Mouse (Mus musculus): ENCODE results near the gene E130308A19Rik. TPM values are rescaled to one million over a fixed set of nuclear protein-coding genes. Genes with fewer than 3 reads are reported as not detected.

E130308A19Rik gene
- total and polyA plus RNA-seq, 3 experiments = 2.4 to 3.4 (median 3.1) TPM

DNA sequence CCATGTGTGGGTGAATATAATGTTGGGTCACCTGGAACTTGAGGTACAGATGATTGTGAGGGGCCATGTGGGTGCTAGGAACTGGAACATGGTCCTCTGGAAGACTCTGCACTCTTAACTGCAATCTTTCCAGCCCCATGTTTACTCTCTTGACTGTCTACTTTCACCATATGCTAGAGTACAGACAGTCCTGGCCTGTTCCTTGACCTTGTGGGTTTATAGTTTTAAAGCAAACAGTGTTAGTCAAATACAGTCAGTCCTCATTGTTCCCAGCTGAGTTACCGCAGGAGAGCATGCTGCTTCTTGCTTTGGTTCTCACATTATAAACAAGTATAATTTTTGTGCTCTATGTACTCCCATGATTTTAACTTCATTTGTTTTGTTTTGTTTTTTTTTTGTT, 36.2 kb downstream of the E130308A19Rik start:
- H3K4me1 ChIP-seq (ENCODE audit: control insufficient read depth in 1 of 2, insufficient read depth in 2 of 2) = no peaks in the 10 kb centered on the region
- in situ Hi-C loops (cut with MboI; ENCODE audit: low pct_ligation_motif_present, low pct_unique_long_range_greater_than_20kb, low sequenced_read_pairs) (no loop called here), dilution Hi-C loops (cut with MboI; ENCODE audit: extremely low pct_ligation_motif_present, extremely low pct_unique_long_range_greater_than_20kb, low sequenced_read_pairs) (no loop called here)
- no peaks in the 10 kb centered on the region for H3K36me3 ChIP-seq (replicated peaks in 1 of 2; ENCODE audit: control insufficient read depth in 1 of 2, insufficient read depth in 1 of 2, low read length in 1 of 2)
- no peak overlapping the region for H3K9ac ChIP-seq (ENCODE audit: insufficient read depth, low read depth)
- H3K4me2 ChIP-seq (ENCODE audit: insufficient read depth, low read depth, poor library complexity, severe bottlenecking) = no peak overlapping the region
- no peak overlapping the region for H3K27ac ChIP-seq (ENCODE audit: insufficient read depth, low read depth)
- no peak for DNase-seq (ENCODE audit: extremely low read depth)
- TF ChIP-seq MAX (IDR thresholded peaks at IDR 0.05; ENCODE audit: low read length) = no peak
- TF ChIP-seq JUN (IDR thresholded peaks at IDR 0.05; ENCODE audit: insufficient read depth, low read depth, low read length) = no peak
- H3K27me3 ChIP-seq (replicated peaks) = no peaks in the 10 kb centered on the region
- H3K9me3 ChIP-seq (replicated peaks; ENCODE audit: low read length) = no peaks in the 10 kb centered on the region
- H3K4me3 ChIP-seq (replicated peaks in 1 of 3; ENCODE audit: low read depth in 2 of 3, low read length in 2 of 3, poor library complexity in 1 of 3) = no peak overlapping the region
- H3K79me2 ChIP-seq (replicated peaks; ENCODE audit: control insufficient read depth, extremely low read depth, insufficient read depth, poor library complexity, severe bottlenecking) = no peaks in the 10 kb centered on the region

DNA sequence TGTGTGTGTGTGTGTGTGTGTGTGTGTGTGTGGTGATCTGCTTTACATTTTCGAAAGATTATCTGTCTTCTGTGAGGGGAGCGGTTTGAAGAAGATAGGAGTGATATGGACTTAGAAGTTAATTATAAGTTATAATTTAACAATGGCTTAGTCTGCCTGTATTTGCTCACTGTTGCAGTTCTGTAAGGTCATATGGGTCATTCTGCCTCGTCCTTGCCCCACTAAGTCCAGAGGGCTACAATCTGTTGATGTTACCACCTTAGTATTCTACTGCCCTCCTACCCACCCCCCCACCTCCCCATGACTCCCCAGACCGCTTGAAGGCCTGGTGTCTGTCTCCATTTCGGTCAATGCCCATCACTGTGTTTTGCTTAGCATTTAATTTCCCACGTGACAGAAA, 37.4 kb downstream of the E130308A19Rik start:
- Histone ChIP-seq H3K4me3 (replicated peaks in 1 of 3; ENCODE audit: low read depth in 2 of 3, low read length in 2 of 3, poor library complexity in 1 of 3) (no peak overlapping the region), H3K9me3 (replicated peaks; ENCODE audit: low read length) (no peaks in the 10 kb centered on the region), H3K4me1 (ENCODE audit: control insufficient read depth in 1 of 2, insufficient read depth in 2 of 2) (no peaks in the 10 kb centered on the region), H3K4me2 (ENCODE audit: insufficient read depth, low read depth, poor library complexity, severe bottlenecking) (no peak overlapping the region), H3K79me2 (replicated peaks; ENCODE audit: control insufficient read depth, extremely low read depth, insufficient read depth, poor library complexity, severe bottlenecking) (no peaks in the 10 kb centered on the region), H3K36me3 (replicated peaks in 1 of 2; ENCODE audit: control insufficient read depth in 1 of 2, insufficient read depth in 1 of 2, low read length in 1 of 2) (no peaks in the 10 kb centered on the region), H3K27me3 (replicated peaks) (no peaks in the 10 kb centered on the region), H3K9ac (ENCODE audit: insufficient read depth, low read depth) (no peak overlapping the region), H3K27ac (ENCODE audit: insufficient read depth, low read depth) (no peak overlapping the region)
- in situ Hi-C loops (cut with MboI; ENCODE audit: low pct_ligation_motif_present, low pct_unique_long_range_greater_than_20kb, low sequenced_read_pairs) (no loop called here), dilution Hi-C loops (cut with MboI; ENCODE audit: extremely low pct_ligation_motif_present, extremely low pct_unique_long_range_greater_than_20kb, low sequenced_read_pairs) (no loop called here)
- TF ChIP-seq NRF1 (IDR thresholded peaks at IDR 0.05; ENCODE audit: low read depth, low read length) (no peak), UBTF (IDR thresholded peaks at IDR 0.05; ENCODE audit: low read depth, low read length) (no peak), NELFE (IDR thresholded peaks at IDR 0.05; ENCODE audit: low read depth, low read length) (no peak), POLR2A (IDR thresholded peaks at IDR 0.05; ENCODE audit: low read depth, low read length) (no peak), TCF12 (IDR thresholded peaks at IDR 0.05; ENCODE audit: low read depth, low read length) (no peak), IRF4 (IDR thresholded peaks at IDR 0.05; ENCODE audit: low read depth, low read length) (no peak), PAX5 (IDR thresholded peaks at IDR 0.05; ENCODE audit: low read length) (no peak), BHLHE40 (IDR thresholded peaks at IDR 0.05; ENCODE audit: low read depth, low read length) (no peak), JUN (IDR thresholded peaks at IDR 0.05; ENCODE audit: insufficient read depth, low read depth, low read length) (no peak), USF2 (conservative IDR thresholded peaks at IDR 0.05; ENCODE audit: low read depth, low read length) (no peak), CHD2 (IDR thresholded peaks at IDR 0.05; ENCODE audit: low read length) (no peak), HCFC1 (IDR thresholded peaks at IDR 0.05; ENCODE audit: low read depth, low read length) (no peak), CTCF (conservative IDR thresholded peaks at IDR 0.05 in 1 of 2, IDR thresholded peaks at IDR 0.05 in 1 of 2; ENCODE audit: low read depth in 2 of 2, low read length in 2 of 2) (no peak), CHD1 (IDR thresholded peaks at IDR 0.05; ENCODE audit: low read depth, low read length) (no peak), MEF2A (IDR thresholded peaks at IDR 0.05; ENCODE audit: borderline replicate concordance, low read depth, low read length) (no peak), SMC3 (IDR thresholded peaks at IDR 0.05; ENCODE audit: low read depth, low read length) (no peak)
- no peak for DNase-seq (ENCODE audit: extremely low read depth)

All from CH12.LX (cell line).